Mouse (Mus musculus) skeletal muscle tissue, postnatal 0 days (tissue): ENCODE data around the gene Prl2a1. TPM values are rescaled to one million over a fixed set of nuclear protein-coding genes. Genes with fewer than 3 reads are reported as not detected.

Experiments used
- polyA plus RNA-seq: library from polyadenylated mRNA; unstranded; fragments of >200 nt; fragmentation: Nextera tagmentation; extraction: Ambion mirVana; gene quantifications from 2 replicates; pipeline ENCODE4 v1.2.1, GENCODE M21; 2015

Prl2a1 gene
- polyA plus RNA-seq = not detected in 2 replicates

GRCm38 (mm10) chr13:27801354-27801753 is at the start of gene Prl2a1:
Gene Prl2a1, plus strand, starts transcription at chr13:27801654.

GRCm38 (mm10) chr13:27780704-27781103 is 20.8 kb upstream of the Prl2a1 start, which contains the start of gene Prl7c1:
Gene Prl7c1, minus strand, starts transcription at chr13:27780804.

DNA sequence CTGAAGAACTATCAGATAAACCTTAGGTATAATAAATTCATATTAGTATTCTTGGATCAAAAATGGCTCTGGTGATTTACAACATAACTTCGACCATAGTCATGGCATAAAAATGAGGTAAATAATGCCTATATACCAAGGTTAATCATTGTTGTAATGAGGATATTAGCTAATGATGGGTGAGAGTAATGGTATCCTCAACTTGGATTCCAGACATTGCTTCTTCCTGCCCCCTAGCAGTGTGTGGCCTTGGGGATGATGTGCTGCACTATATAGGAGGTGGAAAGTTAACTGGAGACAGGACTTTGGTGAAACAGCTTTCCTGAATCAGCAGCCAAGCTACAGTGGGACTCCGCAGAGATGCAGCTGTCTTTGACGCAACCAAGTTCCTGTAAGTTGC is 47.6 kb downstream of the Prl2a1 start, which contains the start of gene Prl2c1:
TSS of gene Prl2c1 (plus strand) at position 301 of the 400 bp plus-strand sequence.

Other genes starting within 250 kb of the Prl2a1 start
- not detected in 2 replicates for gene Prl8a9, start 237.0 kb upstream of the Prl2a1 start, polyA plus RNA-seq
- not detected in 2 replicates for gene Prl8a1, start 219.5 kb upstream of the Prl2a1 start, polyA plus RNA-seq
- not detected in 2 replicates for gene Prl7b1, start 191.1 kb upstream of the Prl2a1 start, polyA plus RNA-seq
- gene Prl7a1, start 159.2 kb upstream of the Prl2a1 start, polyA plus RNA-seq = not detected in 2 replicates
- not detected in 2 replicates for gene Prl7a2, start 133.6 kb upstream of the Prl2a1 start, polyA plus RNA-seq
- gene Prl7d1, start 84.9 kb upstream of the Prl2a1 start, polyA plus RNA-seq = not detected in 2 replicates
- gene Prl7c1, start 20.9 kb upstream of the Prl2a1 start, polyA plus RNA-seq = not detected in 2 replicates
- gene Prl2c1, start 47.7 kb downstream of the Prl2a1 start, polyA plus RNA-seq = not detected in 2 replicates
- not detected in 2 replicates for gene Prl4a1, start 214.6 kb downstream of the Prl2a1 start, polyA plus RNA-seq